Mouse (Mus musculus) G1E (cell line): ENCODE data around the gene Klk9. TPM values are rescaled to one million over a fixed set of nuclear protein-coding genes. Genes with fewer than 3 reads are reported as not detected.

ENCODE experiments used
- ATAC-seq: 2 replicates; pipeline ENCODE4 v1.8.0; 2016; ENCODE audit warnings: mild to moderate bottlenecking; ENCODE audit not compliant: insufficient number of reproducible peaks, poor library complexity, low FRiP score, severe bottlenecking; ENCODE audit errors: extremely low read depth
- DNase-seq: peaks from one replicate; pipeline ENCODE4 v3.0.0; 2012; ENCODE audit warnings: low spot score
- H3K27me3 ChIP-seq: 2 replicates; pipeline ENCODE4 v1.6.1; 2012; ENCODE audit warnings: mild to moderate bottlenecking, low read length, inconsistent platforms; ENCODE audit not compliant: insufficient read depth
- H3K36me3 ChIP-seq: replicated peaks from 2 replicates; pipeline ENCODE3; 2012; ENCODE audit warnings: mild to moderate bottlenecking, inconsistent platforms
- H3K4me1 ChIP-seq: 2 replicates; pipeline ENCODE4 v1.6.1; 2012; ENCODE audit warnings: low read depth, low read length, inconsistent platforms, mixed read lengths; ENCODE audit not compliant: insufficient read depth
- H3K4me3 ChIP-seq: 2 replicates; pipeline ENCODE4 v1.5.1; 2012; ENCODE audit warnings: low read depth, mild to moderate bottlenecking, inconsistent platforms, low read length, moderate library complexity, mixed read lengths
- H3K9me3 ChIP-seq: replicated peaks from 2 replicates; pipeline ENCODE4 v1.6.1; 2012; ENCODE audit warnings: inconsistent platforms
- CTCF ChIP-seq: IDR thresholded peaks from 2 replicates; pipeline ENCODE4 v1.5.1; 2012; ENCODE audit warnings: low read depth, low read length, inconsistent platforms, mixed read lengths
- GATA1 ChIP-seq: IDR thresholded peaks from 2 replicates; pipeline ENCODE4 v1.6.1; 2012; ENCODE audit warnings: borderline replicate concordance, low read length, inconsistent platforms, mixed read lengths
- GATA2 ChIP-seq: IDR thresholded peaks from 2 replicates; pipeline ENCODE4 v1.6.1; 2012; ENCODE audit warnings: low read depth, low read length, inconsistent platforms, borderline replicate concordance
- POLR2AphosphoS5 ChIP-seq: IDR thresholded peaks from 2 replicates; pipeline ENCODE4 v1.6.1; 2012; ENCODE audit warnings: low read depth, low read length, inconsistent platforms; ENCODE audit not compliant: insufficient replicate concordance
- TAL1 ChIP-seq: conservative IDR thresholded peaks from 2 replicates; pipeline ENCODE4 v1.6.1; 2012; ENCODE audit warnings: low read depth, low read length, inconsistent platforms, mixed read lengths
- polyA plus RNA-seq: library from polyadenylated mRNA; stranded (reverse); fragments of >175 nt; gene quantifications from 2 replicates; pipeline ENCODE4 v1.2.3, GENCODE M21; 2012
- total RNA-seq, 2 experiments: library from RNA; stranded (forward) in 1 of 2; stranded (reverse) in 1 of 2; fragments of 200-1000 nt in 1 of 2; fragments of >200 nt in 1 of 2; fragmentation: Nextera tagmentation in 1 of 2; gene quantifications; 2 replicates each; pipeline ENCODE4 v1.2.3; 2014 to 2017

The Klk9 gene
- total and polyA plus RNA-seq, 3 experiments = not detected

DNA sequence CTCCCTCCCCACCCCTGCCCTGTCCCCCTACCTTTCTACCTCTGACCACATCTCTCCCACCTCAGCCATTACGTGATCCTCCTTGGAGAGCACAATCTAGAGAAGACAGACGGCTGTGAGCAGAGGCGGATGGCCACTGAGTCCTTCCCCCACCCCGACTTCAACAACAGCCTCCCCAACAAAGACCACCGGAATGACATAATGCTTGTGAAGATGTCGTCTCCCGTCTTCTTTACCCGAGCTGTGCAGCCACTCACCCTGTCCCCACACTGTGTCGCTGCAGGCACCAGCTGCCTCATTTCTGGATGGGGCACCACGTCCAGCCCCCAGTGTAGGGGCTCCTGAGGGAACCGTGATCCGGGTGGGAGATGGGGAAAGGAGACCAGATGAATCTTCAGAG lies 14.3 kb upstream of the Klk9 start:
- no peaks in the 10 kb centered on the region for H3K36me3 ChIP-seq
- no peaks in the 10 kb centered on the region; the same call in 1 of the 2 replicates for H3K27me3 ChIP-seq
- H3K9me3 ChIP-seq = 0 out of 2 replicates have a peak, but pooled peaks cover 7% of the 10 kb centered on the region
- ATAC-seq (no peak), DNase-seq (no peak)
- TF ChIP-seq GATA1 (no peak), POLR2AphosphoS5 (no peak), CTCF (no peak), GATA2 (no peak)
- H3K4me3 ChIP-seq = no peak overlapping the region
- H3K4me1 ChIP-seq = no peaks in the 10 kb centered on the region

DNA sequence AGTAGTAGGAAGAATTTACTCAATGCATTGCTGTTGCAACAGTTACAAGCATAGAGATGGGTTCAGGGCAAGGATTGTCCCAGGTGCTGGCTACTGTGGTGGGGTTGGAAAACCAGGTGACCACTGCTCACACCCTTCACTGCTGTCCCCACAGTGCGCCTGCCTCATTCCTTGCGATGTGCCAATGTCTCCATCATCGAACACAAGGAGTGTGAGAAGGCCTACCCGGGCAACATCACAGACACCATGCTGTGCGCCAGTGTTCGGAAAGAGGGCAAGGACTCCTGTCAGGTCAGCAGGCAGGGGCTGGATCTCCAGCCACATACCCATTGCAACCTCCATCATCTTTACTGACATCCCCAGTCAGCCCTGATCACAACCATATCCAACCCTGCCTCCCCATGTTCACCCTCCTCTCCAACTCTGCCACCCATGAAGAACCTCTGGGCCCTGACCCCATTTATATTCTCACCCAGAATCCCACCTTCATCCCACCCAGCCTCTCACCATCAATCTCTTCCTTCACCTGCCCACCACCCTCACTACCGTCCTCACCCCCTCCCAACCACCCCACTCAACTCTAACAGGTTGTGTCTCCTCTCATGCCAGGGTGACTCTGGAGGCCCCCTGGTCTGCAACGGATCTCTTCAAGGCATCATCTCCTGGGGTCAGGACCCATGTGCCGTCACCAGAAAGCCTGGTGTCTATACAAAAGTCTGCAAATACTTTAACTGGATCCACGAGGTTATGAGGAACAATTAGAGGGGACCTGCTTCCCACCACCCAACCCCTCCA lies 13.3 kb upstream of the Klk9 start:
- H3K27me3 ChIP-seq = no peaks in the 10 kb centered on the region; the same call in 1 of the 2 replicates
- H3K9me3 ChIP-seq = peaks cover 7% of the 10 kb centered on the region
- no peak for ATAC-seq
- DNase-seq = no peak
- no peak overlapping the region for H3K4me3 ChIP-seq
- TF ChIP-seq CTCF (no peak), POLR2AphosphoS5 (no peak), TAL1 (no peak), GATA2 (no peak), GATA1 (no peak)
- H3K36me3 ChIP-seq = no peaks in the 10 kb centered on the region
- 0 out of 2 replicates have a peak, but pooled peaks cover 2% of the 10 kb centered on the region for H3K4me1 ChIP-seq

DNA sequence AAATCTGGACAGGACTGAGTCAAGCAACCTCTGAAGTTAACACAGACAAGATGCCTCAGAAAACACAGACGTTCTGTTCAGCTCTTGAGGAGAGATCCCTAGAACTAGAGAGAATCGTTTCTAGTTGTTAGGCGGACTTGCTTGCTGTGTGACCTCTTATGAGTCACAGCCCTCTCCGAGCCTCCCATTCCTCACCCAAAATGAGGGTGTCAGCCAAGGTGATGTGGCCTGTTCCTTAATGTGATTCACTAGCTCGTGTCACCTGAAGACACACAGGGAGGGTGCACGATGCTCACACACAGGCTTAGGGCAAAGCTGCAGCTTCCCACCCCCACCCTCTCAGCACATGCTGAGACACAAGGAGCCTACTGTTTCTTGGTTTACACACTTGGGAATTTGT lies 11.4 kb upstream of the Klk9 start:
- no peaks in the 10 kb centered on the region for H3K36me3 ChIP-seq
- TF ChIP-seq POLR2AphosphoS5 = no peak
- TF ChIP-seq GATA2 = no peak
- no peak for TF ChIP-seq GATA1
- no peak for TF ChIP-seq TAL1
- no peak for TF ChIP-seq CTCF
- peaks cover 10% of the 10 kb centered on the region for H3K9me3 ChIP-seq
- no peak for DNase-seq
- H3K27me3 ChIP-seq = no peaks in the 10 kb centered on the region; the same call in 1 of the 2 replicates
- ATAC-seq = no peak
- H3K4me3 ChIP-seq = no peak overlapping the region
- 0 out of 2 replicates have a peak, but pooled peaks cover 2% of the 10 kb centered on the region for H3K4me1 ChIP-seq

DNA sequence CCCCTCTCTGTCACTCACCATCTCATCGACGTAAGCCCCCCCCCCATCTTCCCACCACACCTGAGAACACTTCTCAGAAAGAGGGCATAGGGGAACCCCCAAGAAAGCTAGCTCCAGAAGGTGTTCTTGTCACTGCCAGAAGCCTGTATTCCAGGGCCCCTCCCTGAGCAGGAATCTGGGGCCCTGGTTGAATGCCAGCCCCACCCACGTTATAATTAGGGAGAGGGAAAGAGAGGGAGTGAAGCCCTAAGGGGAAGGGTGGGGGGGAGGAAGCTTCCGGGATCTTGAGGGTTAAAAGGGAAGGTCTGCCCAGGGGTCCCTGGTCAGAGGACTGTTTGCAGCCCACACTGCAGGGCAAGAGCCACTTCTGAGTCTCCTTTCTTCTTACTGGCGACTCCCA lies 10.9 kb upstream of the Klk9 start, which contains the start of gene Klk10:
TSS of gene Klk10 (plus strand) at position 290 of the 400 bp plus-strand sequence.
- Histone ChIP-seq H3K4me3 (no peak within 1 kb of the TSS), H3K36me3 (no peaks in the 10 kb centered on the region), H3K4me1 (0 out of 2 replicates have a peak, but pooled peaks cover 2% of the 10 kb centered on the region), H3K27me3 (no peaks in the 10 kb centered on the region; the same call in 1 of the 2 replicates), H3K9me3 (peaks cover 10% of the 10 kb centered on the region)
- ATAC-seq (no peak), DNase-seq (no peak)
- TF ChIP-seq GATA1 (no peak), TAL1 (no peak), GATA2 (no peak)

DNA sequence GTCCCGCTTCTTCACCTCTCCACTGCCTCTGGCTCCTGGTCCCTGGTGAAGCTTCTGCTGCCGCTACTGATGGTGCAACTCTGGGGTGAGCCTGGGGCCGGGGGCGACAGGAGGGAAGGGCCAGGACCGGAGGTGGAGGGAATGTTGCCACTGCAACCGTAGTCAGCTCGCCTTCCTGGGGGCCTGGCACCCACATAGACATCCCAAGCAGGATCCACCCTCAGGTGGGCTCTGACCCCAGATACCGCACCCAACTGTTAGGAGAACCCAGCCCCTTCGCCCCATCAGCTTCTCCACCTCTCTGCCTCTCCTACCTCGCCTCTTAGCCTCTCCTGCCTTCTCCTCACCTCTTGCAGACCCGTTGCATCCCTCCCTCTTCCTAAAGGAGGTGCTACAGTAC lies 10.2 kb upstream of the Klk9 start:
- Histone ChIP-seq H3K4me3 (no peak overlapping the region), H3K36me3 (no peaks in the 10 kb centered on the region), H3K4me1 (0 out of 2 replicates have a peak, but pooled peaks cover 2% of the 10 kb centered on the region), H3K9me3 (peaks cover 10% of the 10 kb centered on the region), H3K27me3 (no peaks in the 10 kb centered on the region; the same call in 1 of the 2 replicates)
- DNase-seq (no peak), ATAC-seq (no peak)
- TF ChIP-seq POLR2AphosphoS5 (no peak), CTCF (no peak)

DNA sequence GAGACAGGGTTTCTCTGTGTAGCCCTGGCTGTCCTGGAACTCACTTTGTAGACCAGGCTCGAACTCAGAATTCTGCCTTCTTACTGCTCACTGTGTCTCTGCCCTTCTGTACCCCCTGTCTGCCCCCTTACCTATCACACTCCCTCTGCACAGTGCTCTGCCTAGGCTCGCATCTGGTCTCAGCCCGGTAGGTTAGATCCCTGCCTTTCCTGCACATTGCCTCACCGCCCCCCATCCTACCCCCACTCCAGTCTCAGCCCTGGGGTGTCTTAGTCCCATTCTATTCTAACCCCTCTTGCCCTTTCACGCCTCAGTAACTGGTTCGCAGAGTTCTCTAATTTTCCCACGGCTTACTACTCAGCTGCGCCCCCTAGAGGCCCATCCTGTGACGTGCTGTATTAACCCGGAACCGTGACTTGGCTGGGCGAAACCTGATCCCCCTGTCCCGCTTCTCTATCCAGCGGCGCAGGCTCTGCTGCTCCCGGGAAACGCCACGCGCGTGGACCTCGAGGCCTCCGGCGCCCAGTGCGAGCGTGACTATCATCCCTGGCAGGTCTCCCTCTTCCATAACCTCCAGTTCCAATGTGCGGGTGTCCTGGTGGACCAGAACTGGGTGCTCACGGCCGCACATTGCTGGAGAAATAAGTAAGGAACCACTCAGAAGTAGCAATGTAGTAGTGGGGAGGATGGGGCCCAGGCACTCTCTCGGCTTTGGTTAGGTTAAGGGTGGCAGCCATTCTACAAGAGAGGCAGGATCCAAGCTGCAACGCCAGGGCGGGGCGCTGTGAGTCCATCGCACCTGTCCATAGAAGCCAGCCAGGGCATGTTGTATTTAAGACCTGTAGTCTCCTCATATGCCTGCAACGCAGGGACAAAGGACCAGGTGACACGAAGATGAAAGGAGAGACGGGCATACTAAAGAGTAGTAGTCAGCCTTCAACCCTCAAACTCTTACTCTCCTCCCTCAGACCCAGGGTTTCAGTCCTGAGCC lies 9.1 kb upstream of the Klk9 start:
- Histone ChIP-seq H3K36me3 (no peaks in the 10 kb centered on the region), H3K4me3 (no peak overlapping the region), H3K27me3 (no peaks in the 10 kb centered on the region; the same call in 1 of the 2 replicates), H3K4me1 (0 out of 2 replicates have a peak, but pooled peaks cover 2% of the 10 kb centered on the region), H3K9me3 (peaks cover 10% of the 10 kb centered on the region)
- no peak for DNase-seq
- 0 out of 2 replicates have a peak, but pooled peaks have one; percentile 18 for TF ChIP-seq CTCF
- no peak for TF ChIP-seq TAL1
- TF ChIP-seq GATA1 = no peak
- TF ChIP-seq GATA2 = no peak
- TF ChIP-seq POLR2AphosphoS5 = no peak
- no peak for ATAC-seq
